Mouse (Mus musculus) forebrain, embryonic 15.5 days (tissue): ENCODE data around the gene Fbxw21. TPM values are rescaled to one million over a fixed set of nuclear protein-coding genes. Genes with fewer than 3 reads are reported as not detected.

Source experiments
- ATAC-seq: fragments of 200-750 bp; cut with Nextera tagmentation; replicated peaks from 2 replicates; pipeline ENCODE4 v1.8.0; 2017; ENCODE audit warnings: mild to moderate bottlenecking, moderate TSS enrichment, moderate library complexity
- H3K27ac ChIP-seq: fragments of 300-500 bp; sonication (generic); replicated peaks from 2 replicates; pipeline ENCODE4 v1.5.1; 2015; ENCODE audit warnings: mild to moderate bottlenecking, inconsistent platforms
- H3K27me3 ChIP-seq: fragments of 300-500 bp; sonication (generic); 2 replicates; pipeline ENCODE4 v1.6.1; 2015; ENCODE audit warnings: inconsistent platforms
- H3K36me3 ChIP-seq: fragments of 300-500 bp; sonication (generic); 2 replicates; pipeline ENCODE4 v1.6.1; 2015; ENCODE audit warnings: mild to moderate bottlenecking, inconsistent platforms
- H3K4me1 ChIP-seq: fragments of 300-500 bp; sonication (generic); 2 replicates; pipeline ENCODE4 v1.6.1; 2015; ENCODE audit warnings: inconsistent platforms
- H3K4me2 ChIP-seq: fragments of 300-500 bp; sonication (generic); replicated peaks from 2 replicates; pipeline ENCODE4 v1.6.1; 2015; ENCODE audit warnings: mild to moderate bottlenecking, inconsistent platforms
- H3K4me3 ChIP-seq: fragments of 300-500 bp; sonication (generic); 2 replicates; pipeline ENCODE4 v1.5.1; 2015; ENCODE audit warnings: mild to moderate bottlenecking, inconsistent platforms
- H3K9ac ChIP-seq: fragments of 300-500 bp; sonication (generic); replicated peaks from 2 replicates; pipeline ENCODE4 v1.6.1; 2015; ENCODE audit warnings: mild to moderate bottlenecking, inconsistent platforms
- H3K9me3 ChIP-seq: fragments of 300-500 bp; sonication (generic); 2 replicates; pipeline ENCODE4 v1.6.1; 2016; ENCODE audit warnings: inconsistent platforms
- WGBS: fragments of 180-500 bp; shearing (Covaris S2); methylation state at CpG from one replicate; pipeline ENCODE4 v1.1.7; 2015; ENCODE audit warnings: mixed read lengths; 5-methylcytosine and 5-hydroxymethylcytosine counted together
- polyA plus RNA-seq: library from polyadenylated mRNA; unstranded; fragments of >200 nt; fragmentation: Nextera tagmentation; extraction: Ambion mirVana; gene quantifications from 2 replicates; pipeline ENCODE4 v1.2.1, GENCODE M21; 2015

The Fbxw21 gene
- polyA plus RNA-seq, 1 experiment from 2014 or later, result not detected

- peak overlapping the region; percentile 100 for H3K27ac ChIP-seq
- H3K9me3 ChIP-seq, result no peaks in the 10 kb centered on the region
- peak overlapping the region; percentile 89 for H3K9ac ChIP-seq
- peak overlapping the region; percentile 91 for H3K4me2 ChIP-seq
- no peak for ATAC-seq
- peaks cover 47% of the 10 kb centered on the region for H3K4me1 ChIP-seq
- WGBS, result 10% methylated on average over 6 of the region's 6 CpGs
- peaks cover 22% of the 10 kb centered on the region for H3K36me3 ChIP-seq
- H3K4me3 ChIP-seq, result peak overlapping the region; percentile 65
- H3K27me3 ChIP-seq, result no peaks in the 10 kb centered on the region
Measured at GRCm38 (mm10) chr9:109097291-109097690, 64.5 kb downstream of the Fbxw21 start.

- Histone ChIP-seq H3K9me3 (no peaks in the 10 kb centered on the region), H3K36me3 (peaks cover 19% of the 10 kb centered on the region; the same call in 1 of the 2 replicates), H3K4me3 (peak overlapping the region; percentile 65), H3K9ac (peak overlapping the region; percentile 89), H3K4me2 (peak overlapping the region; percentile 91), H3K27ac (peak overlapping the region; percentile 100), H3K4me1 (peaks cover 47% of the 10 kb centered on the region), H3K27me3 (no peaks in the 10 kb centered on the region)
- ATAC-seq, result 0 out of 2 replicates have a peak, but pooled peaks have one; percentile 0
- 8% methylated on average over 6 of the region's 6 CpGs for WGBS
Measured at GRCm38 (mm10) chr9:109096856-109097255, 65.0 kb downstream of the Fbxw21 start.

DNA sequence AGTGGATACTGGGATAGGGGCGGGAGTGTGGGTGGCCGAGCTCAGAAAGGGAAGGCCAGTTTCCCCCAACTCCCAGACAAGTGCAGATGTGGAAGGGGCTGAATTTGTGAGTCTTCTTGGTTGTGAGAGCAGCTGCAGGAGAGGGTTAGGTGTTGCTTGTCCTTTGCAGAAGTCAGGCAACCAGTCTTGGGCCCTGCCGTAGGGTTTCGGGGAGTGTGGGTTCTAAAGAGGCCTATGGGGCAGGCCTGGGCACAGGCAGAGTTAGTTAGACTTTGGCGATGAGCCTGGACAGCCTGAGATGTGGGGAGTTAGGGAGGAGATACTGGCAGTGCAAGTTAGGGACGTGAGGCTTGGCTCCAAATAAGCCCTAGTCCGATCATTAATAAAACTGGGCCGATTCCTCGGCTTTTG lies 65.6 kb downstream of the Fbxw21 start:
- H3K4me1 ChIP-seq, result peaks cover 47% of the 10 kb centered on the region
- 2% methylated on average over 9 of the region's 9 CpGs for WGBS
- peaks cover 20% of the 10 kb centered on the region; the same call in 1 of the 2 replicates for H3K36me3 ChIP-seq

DNA sequence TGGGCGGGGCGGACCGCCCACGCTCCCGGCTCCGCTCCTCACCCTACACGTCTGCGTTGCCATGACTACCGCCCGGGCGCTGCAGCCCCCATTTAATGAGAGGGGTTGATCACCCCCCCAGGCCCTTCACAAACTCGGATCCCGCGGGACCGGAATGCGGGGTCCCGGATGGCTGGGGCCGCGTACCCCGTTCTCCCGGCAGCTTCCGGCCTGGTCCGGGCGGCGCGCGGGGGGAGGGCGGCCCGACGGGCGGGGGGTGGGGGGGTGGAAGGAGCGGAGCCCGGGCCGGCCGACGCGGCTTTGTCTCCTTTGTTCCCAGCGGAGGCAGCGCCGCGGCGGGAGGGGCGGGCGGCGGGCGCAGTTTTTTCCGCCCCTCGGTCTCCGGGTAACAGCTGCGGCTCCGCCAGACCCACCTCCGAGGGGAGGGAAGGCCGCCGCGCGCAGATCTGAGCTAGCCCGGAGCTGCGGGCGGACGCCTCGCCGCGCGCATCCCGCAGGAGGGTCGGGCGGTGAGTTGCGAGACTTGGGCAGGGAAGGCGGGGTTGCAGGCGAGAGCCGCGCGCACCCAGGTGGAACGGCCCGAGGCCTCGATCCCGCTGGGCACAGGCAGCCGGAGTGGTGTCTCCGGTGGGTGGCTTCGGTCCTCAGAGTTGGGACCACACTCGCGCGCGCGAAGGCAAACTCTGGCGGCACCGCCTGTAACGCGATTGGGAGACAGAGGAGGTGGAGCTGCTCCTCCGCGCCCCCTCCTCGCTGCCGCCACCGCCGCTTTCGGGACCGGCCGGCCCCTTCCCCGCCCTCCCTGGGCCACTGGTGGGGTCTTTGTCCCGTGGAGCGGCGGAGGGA lies 66.5 kb downstream of the Fbxw21 start, which contains the start of gene Plxnb1:
Plxnb1 (plus strand) TSS at position 253 of the 846 bp plus-strand sequence.
- H3K4me2 ChIP-seq, result peak within 1 kb of the TSS; percentile 91
- H3K27me3 ChIP-seq, result no peaks in the 10 kb centered on the region
- H3K9me3 ChIP-seq, result no peaks in the 10 kb centered on the region
- H3K4me1 ChIP-seq, result peaks cover 48% of the 10 kb centered on the region
- H3K4me3 ChIP-seq, result peak within 1 kb of the TSS; percentile 65
- peaks cover 17% of the 10 kb centered on the region; the same call in 1 of the 2 replicates for H3K36me3 ChIP-seq
- peak; percentile 71 for ATAC-seq
- H3K27ac ChIP-seq, result peak within 1 kb of the TSS; percentile 100
- under 1% methylated on average over 98 of the region's 102 CpGs for WGBS
- H3K9ac ChIP-seq, result peak within 1 kb of the TSS; percentile 89

More for the DNA sequence above, 65.6 kb downstream of the Fbxw21 start:
- Histone ChIP-seq H3K4me2 (peak overlapping the region; percentile 91), H3K9me3 (no peaks in the 10 kb centered on the region), H3K9ac (peak overlapping the region; percentile 89), H3K4me3 (peak overlapping the region; percentile 65), H3K27me3 (no peaks in the 10 kb centered on the region), H3K27ac (peak overlapping the region; percentile 100)
- ATAC-seq, result peak; percentile 12

- ATAC-seq, result peak; percentile 20; the same call in 1 of the 2 replicates
- H3K4me1 ChIP-seq, result peaks cover 51% of the 10 kb centered on the region
Measured at GRCm38 (mm10) chr9:109094553-109095136, 67.2 kb downstream of the Fbxw21 start.

DNA sequence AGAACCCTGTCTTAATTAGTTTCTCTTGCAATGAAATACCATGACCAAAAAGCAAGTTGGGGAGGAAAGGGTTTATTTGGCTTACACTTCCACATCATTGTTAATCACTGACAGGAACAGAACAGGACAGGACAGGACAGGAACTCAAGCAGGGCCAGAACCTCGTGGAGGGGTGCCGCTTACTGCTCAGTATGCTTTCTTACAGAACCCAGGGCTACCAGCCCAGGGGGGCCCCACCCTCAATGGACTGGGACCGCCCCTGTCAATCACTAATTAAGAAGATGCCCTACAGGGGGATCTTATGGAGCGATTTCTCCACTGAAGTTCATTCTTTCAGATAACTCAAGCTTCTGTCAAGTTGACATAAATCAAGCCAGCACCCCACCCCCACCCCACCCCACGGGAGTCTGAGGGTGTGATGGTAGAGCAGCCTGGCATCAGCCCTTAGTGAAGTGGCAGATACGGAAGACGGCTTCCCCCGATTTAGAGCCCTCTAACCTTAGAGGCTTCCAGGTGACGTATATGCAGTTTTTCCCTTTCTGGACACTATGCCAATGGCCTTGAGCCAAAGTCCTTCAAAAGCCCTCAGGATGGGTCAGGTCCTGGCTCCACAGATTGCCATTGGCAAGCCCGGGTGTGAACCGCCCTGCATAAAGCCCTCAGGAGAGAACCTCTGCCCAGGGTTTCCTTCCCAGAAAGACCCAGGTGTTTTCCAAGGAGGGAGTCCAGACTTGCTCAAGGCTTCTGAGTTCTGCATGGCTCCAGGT lies 67.9 kb downstream of the Fbxw21 start:
- H3K9ac ChIP-seq, result peak overlapping the region; percentile 89
- peaks cover 11% of the 10 kb centered on the region for H3K36me3 ChIP-seq
- H3K4me1 ChIP-seq, result peaks cover 45% of the 10 kb centered on the region
- WGBS, result 13% methylated on average over 11 of the region's 11 CpGs
- peak overlapping the region; percentile 91 for H3K4me2 ChIP-seq
- peak overlapping the region; percentile 100 for H3K27ac ChIP-seq
- H3K9me3 ChIP-seq, result no peaks in the 10 kb centered on the region
- H3K4me3 ChIP-seq, result peak overlapping the region; percentile 65
- ATAC-seq, result no peak
- no peaks in the 10 kb centered on the region for H3K27me3 ChIP-seq

More at GRCm38 (mm10) chr9:109094553-109095136, 67.2 kb downstream of the Fbxw21 start:
- no peaks in the 10 kb centered on the region for H3K9me3 ChIP-seq
- H3K9ac ChIP-seq, result peak overlapping the region; percentile 89
- 1% methylated on average over 21 of the region's 21 CpGs for WGBS
- H3K4me3 ChIP-seq, result peak overlapping the region; percentile 65
- peaks cover 11% of the 10 kb centered on the region for H3K36me3 ChIP-seq
- peak overlapping the region; percentile 91 for H3K4me2 ChIP-seq
- H3K27ac ChIP-seq, result peak overlapping the region; percentile 100
- H3K27me3 ChIP-seq, result no peaks in the 10 kb centered on the region

- Histone ChIP-seq H3K27ac (no peak overlapping the region), H3K36me3 (peaks cover 11% of the 10 kb centered on the region), H3K4me3 (no peak overlapping the region), H3K4me2 (no peak overlapping the region), H3K9me3 (no peaks in the 10 kb centered on the region), H3K4me1 (peaks cover 37% of the 10 kb centered on the region), H3K27me3 (no peaks in the 10 kb centered on the region), H3K9ac (no peak overlapping the region)
- WGBS, result 62% methylated on average over 6 of the region's 6 CpGs
- ATAC-seq, result no peak
Measured at GRCm38 (mm10) chr9:109092799-109093198, 69.0 kb downstream of the Fbxw21 start.

DNA sequence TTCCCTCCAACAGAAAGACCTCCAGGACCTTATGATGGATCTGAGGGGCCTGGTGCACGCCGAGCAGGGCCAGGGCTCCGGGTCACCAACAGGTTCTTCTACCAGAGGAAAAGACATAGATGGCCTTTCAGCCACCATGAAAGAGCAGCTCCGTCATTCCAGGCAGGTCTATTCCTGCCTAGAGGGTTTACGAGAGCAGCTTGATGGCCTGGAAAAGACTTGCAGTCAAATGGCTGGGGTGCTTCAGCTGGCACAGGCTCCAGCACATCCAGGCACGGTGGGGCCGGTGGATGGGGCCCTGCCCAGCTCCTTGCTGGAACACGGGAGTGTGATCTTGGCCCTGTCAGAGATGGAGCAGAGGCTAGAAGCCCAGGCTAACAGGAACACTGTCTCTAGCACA lies 70.0 kb downstream of the Fbxw21 start:
- Histone ChIP-seq H3K9ac (no peak overlapping the region), H3K4me2 (no peak overlapping the region), H3K27ac (no peak overlapping the region), H3K4me3 (no peak overlapping the region), H3K27me3 (no peaks in the 10 kb centered on the region), H3K4me1 (peaks cover 27% of the 10 kb centered on the region), H3K36me3 (peaks cover 11% of the 10 kb centered on the region), H3K9me3 (no peaks in the 10 kb centered on the region)
- ATAC-seq, result no peak
- 94% methylated on average over 8 of the region's 8 CpGs for WGBS

- H3K36me3 ChIP-seq, result peaks cover 11% of the 10 kb centered on the region
- ATAC-seq, result no peak
- no peak overlapping the region for H3K9ac ChIP-seq
- no peak overlapping the region for H3K4me3 ChIP-seq
- H3K27ac ChIP-seq, result no peak overlapping the region
- H3K4me1 ChIP-seq, result peaks cover 21% of the 10 kb centered on the region
- no peaks in the 10 kb centered on the region for H3K27me3 ChIP-seq
- no peaks in the 10 kb centered on the region for H3K9me3 ChIP-seq
- no peak overlapping the region for H3K4me2 ChIP-seq
- WGBS, result 11% methylated on average over 15 of the region's 15 CpGs
Measured at GRCm38 (mm10) chr9:109090446-109090845, 71.4 kb downstream of the Fbxw21 start.
